Mouse (Mus musculus): ENCODE measurements at regions not wholly inside any gene's neighbourhood (a gene's known extent, or its start where the extent isn't known, plus 50 kb on each side); places are given as distances from the start of the nearest gene placed in this dataset.
A peak's percentile ranks its signal among the peaks of the same experiment; 100 is the strongest.

DNA sequence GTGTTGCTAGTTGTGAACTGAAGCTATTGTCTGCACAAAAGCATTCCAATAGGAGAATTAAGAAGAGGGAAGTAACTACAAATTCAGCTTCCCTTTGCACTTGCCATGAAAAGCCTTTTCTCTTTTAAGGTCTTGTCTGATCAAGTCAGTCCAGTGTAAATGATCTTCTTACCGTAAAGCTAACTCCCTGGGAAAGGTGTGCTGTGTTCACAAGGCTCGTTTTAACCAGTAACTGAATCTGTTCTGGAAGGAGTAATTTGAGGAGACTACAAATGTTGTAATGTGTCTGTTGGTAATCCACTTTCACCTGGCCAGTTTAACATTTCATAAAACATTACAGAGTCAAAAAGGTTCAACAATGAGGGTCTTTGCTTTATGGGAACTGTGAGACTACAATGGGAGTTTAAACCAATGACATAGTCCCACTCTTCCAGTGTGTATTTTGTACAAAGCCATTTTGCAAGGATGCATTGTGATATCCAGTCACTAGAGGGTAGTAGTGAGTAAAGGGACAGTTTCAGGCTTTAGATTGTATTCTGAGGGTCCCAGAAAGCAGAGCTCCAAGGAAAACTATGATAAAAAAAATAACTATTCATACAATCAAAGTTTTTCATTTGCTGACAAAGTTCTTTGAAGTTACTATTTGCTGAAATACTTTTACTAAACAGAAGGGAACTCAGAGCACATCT is 590.2 kb downstream of the Stim2 start:
- peak; percentile 17 for DNase-seq (ENCODE audit: extremely low read depth)
- H3K4me1 ChIP-seq (ENCODE audit: control insufficient read depth in 1 of 2, insufficient read depth in 2 of 2) = no peaks in the 10 kb centered on the region
- no peaks in the 10 kb centered on the region for H3K9me3 ChIP-seq (replicated peaks; ENCODE audit: low read length)
- H3K79me2 ChIP-seq (replicated peaks; ENCODE audit: control insufficient read depth, extremely low read depth, insufficient read depth, poor library complexity, severe bottlenecking) = no peaks in the 10 kb centered on the region
- H3K4me2 ChIP-seq (ENCODE audit: insufficient read depth, low read depth, poor library complexity, severe bottlenecking) = no peak overlapping the region
- H3K36me3 ChIP-seq (replicated peaks in 1 of 2; ENCODE audit: control insufficient read depth in 1 of 2, insufficient read depth in 1 of 2, low read length in 1 of 2) = no peaks in the 10 kb centered on the region
- H3K27ac ChIP-seq (ENCODE audit: insufficient read depth, low read depth) = no peak overlapping the region
- H3K27me3 ChIP-seq (replicated peaks) = no peaks in the 10 kb centered on the region
- in situ Hi-C loops (cut with MboI; ENCODE audit: low pct_ligation_motif_present, low pct_unique_long_range_greater_than_20kb, low sequenced_read_pairs) (no loop called here), dilution Hi-C loops (cut with MboI; ENCODE audit: extremely low pct_ligation_motif_present, extremely low pct_unique_long_range_greater_than_20kb, low sequenced_read_pairs) (no loop called here)
- TF ChIP-seq MYC (IDR thresholded peaks at IDR 0.05; ENCODE audit: low read depth, low read length) = no peak
- TF ChIP-seq CTCF (conservative IDR thresholded peaks at IDR 0.05 in 1 of 2, IDR thresholded peaks at IDR 0.05 in 1 of 2; ENCODE audit: low read depth in 2 of 2, low read length in 2 of 2) = peak; percentile 57
- no peak for TF ChIP-seq MAZ (IDR thresholded peaks at IDR 0.05; ENCODE audit: low read depth, low read length)
- no peak for TF ChIP-seq RCOR1 (conservative IDR thresholded peaks at IDR 0.05; ENCODE audit: low read depth, low read length)
- TF ChIP-seq RAD21 (IDR thresholded peaks at IDR 0.05; ENCODE audit: low read depth, low read length) = peak; percentile 34
- no peak for TF ChIP-seq ZC3H11A (IDR thresholded peaks at IDR 0.05; ENCODE audit: low read depth, low read length)
- TF ChIP-seq POLR2A (IDR thresholded peaks at IDR 0.05; ENCODE audit: low read depth, low read length) = no peak
- TF ChIP-seq USF1 (IDR thresholded peaks at IDR 0.05; ENCODE audit: low read depth, low read length) = no peak
- peak; percentile 30; the same call in 1 of the 2 replicates for TF ChIP-seq SMC3 (IDR thresholded peaks at IDR 0.05; ENCODE audit: low read depth, low read length)
- no peak overlapping the region for H3K9ac ChIP-seq (ENCODE audit: insufficient read depth, low read depth)
- H3K4me3 ChIP-seq (replicated peaks in 1 of 3; ENCODE audit: low read depth in 2 of 3, low read length in 2 of 3, poor library complexity in 1 of 3) = no peak overlapping the region

DNA sequence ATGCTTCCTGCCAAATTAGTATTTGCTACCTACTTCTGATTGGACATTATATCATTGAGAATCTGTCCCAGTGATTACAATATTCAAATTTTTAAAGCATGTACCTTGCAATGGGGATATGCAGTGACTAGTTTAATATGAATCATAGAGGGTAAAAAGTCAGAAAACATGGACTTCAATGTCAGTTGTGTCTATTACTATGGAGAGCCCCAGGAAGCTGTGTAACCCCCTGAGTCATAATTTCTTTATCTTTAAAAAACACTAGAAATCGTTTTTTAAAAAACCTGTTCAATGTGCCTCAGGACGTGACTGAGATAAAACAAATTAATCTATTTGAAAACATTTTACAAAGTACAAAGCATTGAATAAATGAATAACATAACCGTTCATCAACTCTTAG is 612.7 kb downstream of the Stim2 start:
- Histone ChIP-seq H3K36me3 (replicated peaks in 1 of 2; ENCODE audit: control insufficient read depth in 1 of 2, insufficient read depth in 1 of 2, low read length in 1 of 2) (no peaks in the 10 kb centered on the region), H3K79me2 (replicated peaks; ENCODE audit: control insufficient read depth, extremely low read depth, insufficient read depth, poor library complexity, severe bottlenecking) (no peaks in the 10 kb centered on the region), H3K4me1 (ENCODE audit: control insufficient read depth in 1 of 2, insufficient read depth in 2 of 2) (no peaks in the 10 kb centered on the region), H3K4me3 (replicated peaks in 1 of 3; ENCODE audit: low read depth in 2 of 3, low read length in 2 of 3, poor library complexity in 1 of 3) (no peak overlapping the region), H3K27me3 (replicated peaks) (no peaks in the 10 kb centered on the region), H3K9me3 (replicated peaks; ENCODE audit: low read length) (no peaks in the 10 kb centered on the region), H3K4me2 (ENCODE audit: insufficient read depth, low read depth, poor library complexity, severe bottlenecking) (no peak overlapping the region), H3K9ac (ENCODE audit: insufficient read depth, low read depth) (no peak overlapping the region), H3K27ac (ENCODE audit: insufficient read depth, low read depth) (no peak overlapping the region)
- in situ Hi-C loops (cut with MboI; ENCODE audit: low pct_ligation_motif_present, low pct_unique_long_range_greater_than_20kb, low sequenced_read_pairs) (no loop called here), dilution Hi-C loops (cut with MboI; ENCODE audit: extremely low pct_ligation_motif_present, extremely low pct_unique_long_range_greater_than_20kb, low sequenced_read_pairs) (no loop called here)
- TF ChIP-seq MAX (IDR thresholded peaks at IDR 0.05; ENCODE audit: low read length) = no peak
- no peak for TF ChIP-seq POLR2A (IDR thresholded peaks at IDR 0.05; ENCODE audit: low read depth, low read length)
- TF ChIP-seq ZNF384 (IDR thresholded peaks at IDR 0.05; ENCODE audit: low read depth, low read length) = no peak
- TF ChIP-seq ZC3H11A (IDR thresholded peaks at IDR 0.05; ENCODE audit: low read depth, low read length) = no peak
- no peak for TF ChIP-seq PAX5 (IDR thresholded peaks at IDR 0.05; ENCODE audit: low read length)
- no peak for TF ChIP-seq ELF1 (IDR thresholded peaks at IDR 0.05; ENCODE audit: low read depth, low read length)
- DNase-seq (ENCODE audit: extremely low read depth) = no peak

DNA sequence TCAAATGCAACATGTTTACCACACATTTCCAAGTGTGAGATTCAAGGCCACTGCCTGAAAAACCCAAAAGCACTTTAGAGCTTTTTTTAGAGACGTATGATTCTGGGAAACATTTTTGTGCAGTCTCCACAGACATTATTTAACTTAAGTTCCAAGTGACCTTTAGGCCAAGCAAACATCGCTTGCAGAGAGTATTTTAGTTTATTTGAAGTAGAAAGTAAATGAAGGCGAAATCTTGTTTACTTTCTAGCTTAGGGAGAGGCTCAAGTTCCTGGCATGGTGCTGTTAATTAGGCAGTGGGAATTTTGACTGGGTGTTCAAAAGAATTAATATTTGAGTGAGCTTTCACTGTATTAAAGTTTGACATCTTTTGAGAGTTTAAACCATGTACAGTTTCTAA is 624.4 kb downstream of the Stim2 start:
- no peaks in the 10 kb centered on the region for H3K79me2 ChIP-seq (replicated peaks; ENCODE audit: control insufficient read depth, extremely low read depth, insufficient read depth, poor library complexity, severe bottlenecking)
- DNase-seq (ENCODE audit: extremely low read depth) = no peak
- H3K9me3 ChIP-seq (replicated peaks; ENCODE audit: low read length) = no peaks in the 10 kb centered on the region
- no peak overlapping the region for H3K9ac ChIP-seq (ENCODE audit: insufficient read depth, low read depth)
- dilution Hi-C loops (cut with MboI; ENCODE audit: extremely low pct_ligation_motif_present, extremely low pct_unique_long_range_greater_than_20kb, low sequenced_read_pairs) (no loop called here), in situ Hi-C loops (cut with MboI; ENCODE audit: low pct_ligation_motif_present, low pct_unique_long_range_greater_than_20kb, low sequenced_read_pairs) (no loop called here)
- no peaks in the 10 kb centered on the region for H3K27me3 ChIP-seq (replicated peaks)
- no peaks in the 10 kb centered on the region for H3K36me3 ChIP-seq (replicated peaks in 1 of 2; ENCODE audit: control insufficient read depth in 1 of 2, insufficient read depth in 1 of 2, low read length in 1 of 2)
- H3K4me2 ChIP-seq (ENCODE audit: insufficient read depth, low read depth, poor library complexity, severe bottlenecking) = no peak overlapping the region
- H3K4me1 ChIP-seq (ENCODE audit: control insufficient read depth in 1 of 2, insufficient read depth in 2 of 2) = no peaks in the 10 kb centered on the region
- no peak overlapping the region for H3K4me3 ChIP-seq (replicated peaks in 1 of 3; ENCODE audit: low read depth in 2 of 3, low read length in 2 of 3, poor library complexity in 1 of 3)
- H3K27ac ChIP-seq (ENCODE audit: insufficient read depth, low read depth) = no peak overlapping the region
- no peak for TF ChIP-seq IRF4 (IDR thresholded peaks at IDR 0.05; ENCODE audit: low read depth, low read length)
- no peak for TF ChIP-seq MAFK (IDR thresholded peaks at IDR 0.05; ENCODE audit: insufficient replicate concordance, low read length)
- no peak for TF ChIP-seq USF2 (conservative IDR thresholded peaks at IDR 0.05; ENCODE audit: low read depth, low read length)
- no peak for TF ChIP-seq ZMIZ1 (IDR thresholded peaks at IDR 0.05; ENCODE audit: low read depth, low read length)
- no peak for TF ChIP-seq GABPA (IDR thresholded peaks at IDR 0.05; ENCODE audit: insufficient replicate concordance, low read depth, low read length)
- TF ChIP-seq RCOR1 (conservative IDR thresholded peaks at IDR 0.05; ENCODE audit: low read depth, low read length) = no peak
- no peak for TF ChIP-seq UBTF (IDR thresholded peaks at IDR 0.05; ENCODE audit: low read depth, low read length)
- no peak for TF ChIP-seq CTCF (conservative IDR thresholded peaks at IDR 0.05 in 1 of 2, IDR thresholded peaks at IDR 0.05 in 1 of 2; ENCODE audit: low read depth in 2 of 2, low read length in 2 of 2)
- TF ChIP-seq JUN (IDR thresholded peaks at IDR 0.05; ENCODE audit: insufficient read depth, low read depth, low read length) = no peak
- TF ChIP-seq JUND (conservative IDR thresholded peaks at IDR 0.05; ENCODE audit: low read depth, low read length) = no peak
- no peak for TF ChIP-seq KAT2A (IDR thresholded peaks at IDR 0.05; ENCODE audit: insufficient replicate concordance, low read length)
- no peak for TF ChIP-seq MYC (IDR thresholded peaks at IDR 0.05; ENCODE audit: low read depth, low read length)
- no peak for TF ChIP-seq MXI1 (IDR thresholded peaks at IDR 0.05; ENCODE audit: low read depth, low read length)
- TF ChIP-seq MEF2A (IDR thresholded peaks at IDR 0.05; ENCODE audit: borderline replicate concordance, low read depth, low read length) = no peak
- TF ChIP-seq CHD1 (IDR thresholded peaks at IDR 0.05; ENCODE audit: low read depth, low read length) = no peak
- TF ChIP-seq POLR2A (IDR thresholded peaks at IDR 0.05; ENCODE audit: low read depth, low read length) = no peak
- no peak for TF ChIP-seq RAD21 (IDR thresholded peaks at IDR 0.05; ENCODE audit: low read depth, low read length)

Data from CH12.LX (cell line).